Mouse (Mus musculus) cerebellum, postnatal 10 days (tissue): ENCODE measurements around the gene Fam89b.

Experiments
- DNase-seq, 2 experiments: peaks; one replicate each; pipeline ENCODE4 v3.0.0; 2021; ENCODE audit warnings: mixed read lengths in 2 of 2

Gene Fam89b

DNA sequence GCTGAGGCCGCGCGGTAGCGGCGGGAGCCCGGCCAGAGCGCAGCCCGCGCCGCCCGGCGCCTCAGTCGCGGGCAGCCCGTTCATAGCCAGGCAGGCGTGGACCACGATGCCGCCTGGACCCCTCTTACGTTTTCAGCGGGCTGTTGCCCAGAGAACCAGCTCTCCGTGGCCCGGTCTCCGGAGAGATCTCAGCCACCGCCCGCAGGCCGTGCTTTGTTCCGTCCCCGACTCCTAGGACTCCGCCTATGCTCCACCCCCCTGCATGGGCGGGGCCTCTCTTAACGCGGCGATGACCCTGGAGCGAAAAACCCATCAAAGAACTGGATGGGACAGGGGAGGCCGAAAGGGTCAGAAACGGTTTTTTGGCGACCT is at the start of gene Fam89b:
TSS of gene Fam89b (minus strand) at position 210 of the 372 bp plus-strand sequence.
- peak; percentile 93 to 96 for DNase-seq

DNA sequence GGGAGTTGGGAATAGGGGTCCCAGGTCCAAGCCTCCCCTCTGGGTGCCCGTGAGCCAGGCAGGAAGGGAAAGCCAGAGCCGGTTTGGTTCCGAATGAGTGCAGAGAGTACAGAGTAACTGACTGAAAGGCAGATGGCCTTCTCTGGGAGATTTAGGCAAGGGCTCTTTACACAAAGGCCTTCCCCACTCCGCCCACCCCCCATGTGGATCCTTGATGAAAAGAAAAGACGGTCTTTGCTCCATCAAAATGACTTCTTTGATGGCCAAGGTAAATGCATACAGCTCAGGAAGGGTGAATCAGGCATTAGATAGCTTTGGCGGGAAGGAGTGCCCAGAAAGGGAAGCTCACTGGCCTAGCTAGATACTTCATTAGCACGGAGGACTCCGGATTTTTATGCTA is 48.9 kb upstream of the Fam89b start:
- DNase-seq, result no peak

DNA sequence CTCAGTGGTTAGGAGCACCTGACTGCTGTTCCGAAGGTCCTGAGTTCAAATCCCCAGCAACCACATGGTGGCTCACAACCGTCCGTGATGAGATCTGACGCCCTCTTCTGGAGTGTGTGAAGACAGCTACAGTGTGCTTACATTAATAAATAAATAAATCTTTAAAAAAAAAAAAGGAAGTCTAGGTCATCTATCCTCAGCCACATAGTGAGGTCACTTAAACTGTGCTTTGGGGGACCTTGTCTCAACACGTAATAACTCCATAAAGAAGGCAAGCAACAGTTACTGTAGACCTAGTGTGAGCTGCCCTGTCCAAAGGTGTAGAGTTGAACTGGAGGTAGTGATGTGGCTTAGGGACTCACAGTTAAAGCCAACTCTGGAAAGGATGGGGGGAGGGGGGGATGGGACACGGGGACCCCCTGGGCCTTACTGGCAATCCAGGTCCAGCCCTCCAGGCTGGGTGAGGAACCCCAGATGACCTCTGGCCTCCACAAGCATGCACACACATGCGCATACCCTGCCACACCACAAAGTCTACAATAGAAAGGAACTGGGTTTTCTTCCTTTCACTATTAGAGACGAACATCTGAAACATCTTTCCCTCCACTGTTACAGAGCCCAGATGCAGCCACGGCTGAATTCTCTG is 48.1 kb upstream of the Fam89b start:
- DNase-seq, result no peak

DNA sequence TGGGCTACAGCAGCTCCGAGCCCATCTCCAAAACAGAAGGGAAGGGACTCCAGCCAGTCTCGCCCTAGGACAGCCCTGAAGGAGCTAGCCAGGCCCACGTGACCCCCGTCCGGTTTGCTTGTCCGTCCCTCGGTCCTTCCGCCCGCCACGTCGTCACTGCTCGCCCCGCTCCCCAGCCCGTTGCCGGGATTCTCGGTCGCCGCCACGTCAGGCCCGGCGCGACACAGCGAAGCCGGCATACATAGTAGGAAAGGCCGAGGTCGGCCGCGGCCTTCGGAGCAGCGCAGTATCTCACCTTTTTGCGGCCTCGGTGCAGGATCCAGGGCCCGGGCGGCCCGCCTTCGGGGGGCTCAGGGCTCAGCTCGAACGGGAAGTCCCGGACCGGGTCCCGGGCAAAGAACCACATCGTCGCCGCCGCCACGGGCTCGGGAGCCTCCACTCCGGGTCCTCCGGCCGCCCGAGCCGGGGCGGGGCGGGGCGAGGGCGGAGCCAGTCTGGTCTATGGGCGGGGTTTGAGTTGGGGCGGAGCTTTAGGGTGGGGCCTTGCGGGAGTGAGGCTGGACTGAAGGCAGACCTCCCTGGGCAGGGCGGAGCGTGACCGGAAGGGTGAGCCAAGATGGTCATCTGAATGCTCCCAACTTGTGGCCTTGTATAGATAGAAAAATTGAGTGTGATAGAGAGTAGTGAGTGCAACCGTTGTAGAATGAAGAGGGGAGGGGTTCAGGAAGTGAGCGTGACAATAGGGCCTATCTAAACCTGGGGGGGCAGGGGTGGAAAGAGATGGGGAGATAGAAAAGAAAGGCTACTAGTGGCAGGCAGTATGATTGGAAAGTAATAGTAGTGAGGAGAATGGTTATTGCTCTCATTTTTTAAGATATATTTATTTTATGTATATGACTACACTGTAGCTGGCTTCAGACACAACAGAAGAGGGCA is 41.7 kb upstream of the Fam89b start, which contains the start of gene Scyl1:
TSS of gene Scyl1 (minus strand) at position 495 of the 936 bp plus-strand sequence.
- peak; percentile 98 to 99 for DNase-seq

DNA sequence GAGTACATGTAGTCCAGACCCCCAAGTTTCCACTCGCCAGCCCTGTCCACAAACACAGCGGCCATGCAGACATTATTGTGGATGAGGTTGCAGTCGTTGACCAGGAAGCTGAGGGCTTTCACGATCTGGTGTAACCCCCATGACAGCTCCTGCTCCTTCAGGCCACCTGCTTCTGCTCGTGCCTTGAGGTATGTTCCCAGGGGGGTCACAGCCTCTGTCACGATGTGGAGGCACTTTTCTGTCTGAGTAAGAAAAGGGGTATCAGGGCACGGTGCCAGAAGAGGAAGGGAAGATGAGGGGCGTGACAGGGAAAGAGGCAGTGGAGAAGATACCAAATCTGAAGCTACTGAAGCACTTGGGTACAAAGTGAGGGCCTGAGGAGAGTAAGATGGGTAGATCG is 40.9 kb upstream of the Fam89b start:
- DNase-seq, result peak; percentile 56 to 58

DNA sequence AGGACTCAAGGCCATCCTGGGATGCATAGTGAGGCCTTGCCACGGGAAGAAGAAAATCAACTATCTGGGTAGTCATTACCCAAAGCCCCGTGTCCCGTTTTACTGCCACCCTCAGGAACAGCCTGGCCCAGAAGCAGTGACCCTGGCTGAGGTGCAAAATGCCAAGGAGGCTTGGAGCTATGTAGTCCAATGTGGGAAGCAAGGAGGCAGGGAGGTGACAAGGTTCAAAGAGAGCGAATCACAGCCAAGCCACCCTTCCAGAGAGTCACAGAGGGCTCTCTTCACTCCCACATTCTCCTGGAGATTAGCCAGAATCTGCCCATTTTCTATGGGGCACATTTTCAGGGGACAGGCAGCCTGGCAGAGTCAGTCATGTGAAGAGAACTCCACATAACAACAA is 37.8 kb upstream of the Fam89b start:
- no peak for DNase-seq

DNA sequence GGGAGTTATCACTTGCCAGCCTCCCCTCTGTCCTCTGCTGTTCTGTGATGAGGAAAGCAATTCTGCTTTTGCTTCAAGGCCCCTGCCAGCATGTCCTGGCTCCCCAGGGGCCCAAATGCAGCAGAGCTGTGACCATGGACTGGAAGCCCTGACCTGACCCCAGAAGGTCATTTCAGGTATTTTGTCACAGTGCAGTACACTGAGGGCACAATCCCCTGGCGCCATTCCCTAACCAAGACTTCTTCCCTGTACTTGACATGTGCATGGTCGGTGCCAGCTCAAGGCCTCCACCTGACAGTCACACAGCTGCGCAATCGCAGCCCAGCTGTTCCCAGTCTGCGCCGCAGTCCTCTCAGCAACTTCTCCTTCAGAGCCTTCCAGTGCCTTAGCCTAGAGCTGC is 33.7 kb upstream of the Fam89b start:
- peak in 1 of 2 experiments; percentile 12 for DNase-seq

DNA sequence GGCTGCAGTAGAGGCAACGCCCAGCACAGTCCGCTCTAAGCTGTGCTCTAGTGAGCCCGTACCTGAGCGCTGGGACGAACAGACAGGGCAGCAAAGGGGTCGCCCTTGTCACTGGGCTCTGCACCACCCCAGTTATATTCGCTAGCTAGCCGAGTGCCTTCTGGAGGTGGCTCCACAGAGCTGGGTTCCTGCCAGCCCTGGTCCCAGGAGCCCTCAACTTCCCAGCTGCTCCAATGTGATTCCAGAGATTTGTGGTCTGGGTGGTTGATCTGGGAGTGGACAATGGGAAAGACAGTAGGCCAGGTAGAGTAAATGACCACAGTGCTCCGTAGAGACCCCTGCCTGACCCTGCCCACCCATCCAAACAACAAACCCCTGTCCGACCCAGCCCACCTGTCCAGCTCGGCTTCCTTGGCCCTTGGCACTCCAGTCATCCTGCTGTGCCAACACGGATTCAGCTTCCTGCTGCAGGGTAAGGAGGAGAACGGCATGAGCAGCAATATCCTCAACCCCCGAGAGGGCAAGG is 29.5 kb upstream of the Fam89b start:
- peak; percentile 68 to 73 for DNase-seq

DNA sequence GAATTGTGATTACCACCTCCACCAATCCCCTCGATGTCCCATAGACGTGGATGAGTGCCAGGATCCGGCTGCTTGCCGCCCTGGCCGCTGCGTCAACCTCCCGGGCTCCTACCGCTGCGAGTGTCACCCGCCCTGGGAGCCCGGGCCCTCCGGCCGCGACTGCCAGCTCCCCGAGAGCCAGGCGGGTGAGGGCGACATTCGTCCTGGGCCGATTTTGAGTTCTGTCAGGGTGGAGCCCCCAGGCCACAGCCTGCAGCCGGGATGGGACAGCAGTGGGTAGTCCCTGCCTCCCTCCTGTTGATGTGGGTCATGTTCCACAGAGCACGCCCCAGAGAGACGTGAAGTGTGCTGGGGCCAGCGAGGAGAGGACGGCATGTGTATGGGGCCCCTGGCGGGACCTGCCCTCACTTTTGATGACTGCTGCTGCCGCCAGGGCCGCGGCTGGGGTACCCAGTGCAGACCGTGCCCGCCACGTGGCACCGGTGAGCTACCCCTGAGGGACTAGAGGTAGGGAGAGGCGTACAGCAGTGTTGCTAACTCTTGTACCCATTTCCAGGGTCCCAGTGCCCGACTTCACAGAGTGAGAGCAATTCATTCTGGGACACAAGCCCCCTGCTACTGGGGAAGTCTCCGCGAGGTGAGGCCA is 27.7 kb upstream of the Fam89b start:
- peak; percentile 49 to 56 for DNase-seq

DNA sequence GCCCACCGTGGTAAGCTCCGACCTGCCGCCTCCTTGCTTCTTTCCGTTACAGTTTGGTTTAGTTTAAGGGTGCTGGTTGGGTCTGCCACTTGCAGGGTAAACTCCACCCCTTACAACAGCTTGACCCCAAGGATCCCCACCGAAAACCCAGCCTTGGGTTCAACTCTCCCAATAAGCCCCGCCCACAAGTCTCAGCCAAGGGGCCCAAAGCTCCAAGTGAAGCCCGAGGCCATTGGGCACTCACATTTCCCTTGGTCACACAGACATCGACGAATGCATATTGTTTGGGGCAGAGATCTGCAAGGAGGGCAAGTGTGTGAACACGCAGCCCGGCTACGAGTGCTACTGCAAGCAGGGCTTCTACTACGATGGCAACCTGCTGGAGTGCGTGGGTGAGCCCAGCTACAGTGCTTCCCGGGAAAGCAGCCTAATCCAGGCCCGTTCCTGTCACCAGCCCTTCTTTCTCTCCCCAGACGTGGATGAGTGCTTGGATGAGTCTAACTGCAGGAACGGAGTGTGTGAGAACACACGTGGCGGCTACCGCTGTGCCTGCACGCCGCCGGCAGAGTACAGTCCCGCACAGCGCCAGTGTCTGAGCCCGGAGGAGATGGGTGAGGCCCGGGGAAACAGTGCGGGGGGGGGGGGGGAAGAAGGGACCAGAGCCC is 27.0 kb upstream of the Fam89b start:
- peak in 1 of 2 experiments; percentile 41 for DNase-seq

DNA sequence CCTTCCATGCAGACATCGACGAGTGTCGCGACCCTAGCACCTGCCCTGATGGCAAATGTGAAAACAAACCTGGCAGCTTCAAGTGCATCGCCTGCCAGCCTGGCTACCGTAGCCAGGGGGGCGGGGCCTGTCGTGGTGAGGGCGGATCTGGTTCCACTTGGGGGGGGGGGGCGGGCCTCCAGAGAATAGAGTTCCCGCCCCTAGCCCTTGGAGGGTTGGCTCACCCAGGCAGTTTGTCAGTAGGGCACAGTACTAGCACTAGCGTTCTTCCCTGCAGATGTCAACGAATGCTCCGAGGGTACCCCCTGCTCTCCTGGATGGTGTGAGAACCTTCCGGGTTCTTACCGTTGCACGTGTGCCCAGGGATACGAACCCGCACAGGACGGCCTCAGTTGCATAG is 22.3 kb upstream of the Fam89b start:
- DNase-seq, result peak; percentile 78 to 79

DNA sequence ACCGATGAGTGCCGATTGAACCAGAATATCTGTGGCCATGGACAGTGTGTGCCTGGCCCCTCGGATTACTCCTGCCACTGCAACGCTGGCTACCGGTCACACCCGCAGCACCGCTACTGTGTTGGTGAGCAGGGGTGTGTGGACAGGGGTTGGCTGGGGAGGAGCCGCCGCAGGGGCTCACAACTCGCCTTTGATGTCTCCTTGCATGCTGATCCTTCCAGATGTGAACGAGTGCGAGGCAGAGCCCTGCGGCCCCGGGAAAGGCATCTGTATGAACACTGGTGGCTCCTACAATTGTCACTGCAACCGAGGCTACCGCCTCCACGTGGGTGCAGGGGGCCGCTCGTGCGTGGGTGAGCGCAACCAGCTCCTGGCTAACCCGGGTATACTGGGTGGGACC is 21.5 kb upstream of the Fam89b start:
- DNase-seq, result peak in 1 of 2 experiments; percentile 12

DNA sequence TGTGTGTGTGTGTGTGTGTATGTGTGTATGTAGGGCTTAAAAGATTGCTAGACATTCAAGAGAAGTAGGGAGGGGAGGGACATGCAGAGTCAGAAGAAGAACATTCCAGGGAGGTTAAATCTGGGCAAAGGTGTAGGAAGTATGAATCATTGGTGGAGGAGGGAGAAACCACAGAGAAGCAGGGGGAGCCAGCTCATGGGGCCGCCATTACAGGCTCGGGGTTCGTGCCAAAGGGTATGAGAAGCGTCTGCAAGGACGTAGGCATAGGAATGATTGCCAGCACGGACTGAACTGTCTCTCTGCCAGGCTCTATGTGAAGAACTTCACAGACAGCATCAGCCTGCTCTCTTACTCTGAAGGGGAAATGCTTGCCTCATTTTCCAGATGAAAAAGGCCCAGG is 20.0 kb upstream of the Fam89b start:
- no peak for DNase-seq

DNA sequence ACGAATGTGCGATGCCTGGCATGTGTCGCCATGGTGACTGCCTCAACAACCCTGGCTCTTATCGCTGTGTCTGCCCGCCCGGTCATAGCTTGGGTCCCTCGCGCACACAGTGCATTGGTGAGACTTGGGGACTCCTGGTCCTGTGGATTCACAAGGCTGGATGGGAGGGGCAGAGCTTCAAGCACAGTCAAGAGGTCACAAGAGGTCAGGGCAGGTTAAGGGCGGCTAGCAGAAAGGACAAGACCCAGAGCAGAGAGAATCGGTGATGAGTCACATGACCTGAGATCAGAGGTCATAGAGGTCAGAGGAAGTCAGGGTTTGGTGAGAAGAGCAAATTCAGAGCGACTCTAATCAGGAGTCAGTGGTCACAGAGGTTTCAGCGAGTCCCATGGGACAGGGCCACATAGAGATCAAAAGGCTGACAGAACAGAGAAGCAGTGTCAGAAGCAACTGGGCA is 17.5 kb upstream of the Fam89b start:
- DNase-seq, result no peak

DNA sequence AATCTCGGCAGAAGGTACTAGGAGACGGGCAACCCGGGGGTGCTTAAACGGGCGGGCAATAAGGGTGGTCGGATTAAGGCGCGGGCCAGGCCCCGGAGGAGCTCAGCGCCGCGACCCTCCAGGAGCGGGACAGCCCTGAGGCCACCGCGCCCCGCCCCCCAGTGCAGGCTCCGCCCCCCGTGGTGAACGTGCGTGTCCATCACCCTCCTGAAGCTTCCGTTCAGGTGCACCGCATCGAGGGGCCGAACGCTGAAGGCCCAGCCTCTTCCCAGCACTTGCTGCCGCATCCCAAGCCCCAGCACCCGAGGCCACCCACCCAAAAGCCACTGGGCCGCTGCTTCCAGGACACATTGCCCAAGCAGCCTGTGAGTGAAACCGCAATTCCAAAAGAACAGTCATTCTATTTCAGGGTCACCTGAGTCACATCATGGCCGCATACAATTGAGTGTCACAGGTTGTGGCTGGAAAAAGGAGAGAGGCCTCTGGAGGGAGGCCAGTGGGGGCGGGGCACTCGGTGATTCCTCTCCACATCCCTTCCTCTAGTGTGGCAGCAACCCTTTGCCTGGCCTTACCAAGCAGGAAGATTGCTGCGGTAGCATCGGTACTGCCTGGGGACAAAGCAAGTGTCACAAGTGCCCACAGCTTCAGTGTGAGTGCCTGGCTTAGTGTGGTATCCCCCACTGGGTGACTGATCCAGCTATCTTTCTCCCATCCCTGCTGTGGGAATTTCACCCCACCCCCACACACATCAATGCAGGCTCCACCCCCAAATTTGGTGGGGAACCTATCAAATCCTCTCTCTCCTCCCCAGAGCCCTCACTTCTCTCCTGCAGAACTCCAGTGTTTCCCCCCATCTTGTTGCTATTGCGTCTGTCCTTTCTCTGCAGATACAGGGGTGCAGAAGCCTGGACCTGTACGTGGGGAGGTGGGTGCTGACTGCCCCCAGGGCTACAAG is 16.6 kb upstream of the Fam89b start:
- peak in 1 of 2 experiments; percentile 63 for DNase-seq

DNA sequence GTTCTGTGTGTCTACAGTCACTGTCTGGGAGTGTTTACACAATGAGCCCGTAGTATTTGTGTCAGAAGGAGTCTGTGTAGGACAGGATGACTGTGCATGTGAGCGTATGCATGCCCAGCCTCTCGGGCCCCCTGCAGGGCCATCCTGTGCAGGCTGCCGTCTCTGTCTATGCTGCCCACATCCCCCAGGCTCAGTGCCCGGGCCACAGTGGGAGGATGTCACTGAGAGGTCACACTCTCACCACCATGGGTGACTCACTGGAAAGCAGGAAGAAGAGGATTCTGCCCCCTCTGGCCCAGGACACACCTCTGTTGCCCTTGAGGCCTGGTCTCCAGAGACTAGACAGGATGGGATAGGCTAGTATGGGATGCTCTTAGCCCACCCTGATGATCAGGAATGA is 14.1 kb upstream of the Fam89b start:
- peak; percentile 77 to 79 for DNase-seq

DNA sequence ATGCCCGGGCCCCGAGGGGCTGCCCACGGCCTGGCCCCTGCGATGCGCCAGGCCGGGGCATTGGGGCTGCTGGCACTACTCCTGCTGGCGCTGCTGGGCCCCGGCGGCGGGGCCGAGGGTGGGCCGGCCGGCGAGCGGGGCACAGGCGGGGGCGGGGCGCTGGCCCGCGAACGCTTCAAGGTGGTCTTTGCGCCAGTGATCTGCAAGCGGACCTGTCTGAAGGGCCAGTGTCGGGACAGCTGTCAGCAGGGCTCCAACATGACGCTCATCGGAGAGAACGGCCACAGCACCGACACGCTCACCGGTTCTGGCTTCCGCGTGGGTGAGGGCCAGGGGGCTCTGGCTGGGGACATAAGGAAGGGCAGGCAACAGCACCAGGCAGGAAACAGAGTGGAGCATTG is 12.8 kb upstream of the Fam89b start:
- DNase-seq, result no peak

DNA sequence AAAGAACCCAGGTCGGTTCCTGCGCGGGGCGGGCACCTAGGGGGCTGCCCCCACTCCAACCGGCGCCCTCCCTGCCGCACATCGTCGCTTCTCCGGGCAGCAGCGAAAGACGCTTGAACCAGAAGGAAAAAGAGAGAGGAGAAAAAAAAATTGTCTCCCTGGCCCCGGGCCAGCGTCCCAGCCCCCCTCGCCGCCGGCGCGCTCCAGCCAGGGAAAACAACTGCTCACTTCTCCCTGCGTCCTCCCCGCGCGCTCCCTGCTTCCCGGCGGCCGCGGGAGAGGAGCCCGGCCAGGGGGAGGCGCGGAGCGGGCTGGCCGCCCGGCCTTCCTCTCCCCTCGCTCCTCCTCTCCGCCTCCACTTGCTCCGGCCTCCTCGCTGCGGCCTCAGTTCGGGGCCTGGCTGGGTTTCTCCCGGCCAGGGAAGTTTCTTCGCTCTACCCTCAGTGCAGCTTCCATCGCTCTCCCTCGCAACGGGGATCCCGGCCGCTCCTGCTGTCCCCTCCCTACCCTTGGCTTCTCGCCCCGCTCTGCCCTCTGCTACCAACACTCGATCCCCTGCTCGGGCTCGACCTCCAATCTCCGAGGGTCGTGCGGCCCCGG is 12.3 kb upstream of the Fam89b start:
- peak; percentile 89 to 90 for DNase-seq

DNA sequence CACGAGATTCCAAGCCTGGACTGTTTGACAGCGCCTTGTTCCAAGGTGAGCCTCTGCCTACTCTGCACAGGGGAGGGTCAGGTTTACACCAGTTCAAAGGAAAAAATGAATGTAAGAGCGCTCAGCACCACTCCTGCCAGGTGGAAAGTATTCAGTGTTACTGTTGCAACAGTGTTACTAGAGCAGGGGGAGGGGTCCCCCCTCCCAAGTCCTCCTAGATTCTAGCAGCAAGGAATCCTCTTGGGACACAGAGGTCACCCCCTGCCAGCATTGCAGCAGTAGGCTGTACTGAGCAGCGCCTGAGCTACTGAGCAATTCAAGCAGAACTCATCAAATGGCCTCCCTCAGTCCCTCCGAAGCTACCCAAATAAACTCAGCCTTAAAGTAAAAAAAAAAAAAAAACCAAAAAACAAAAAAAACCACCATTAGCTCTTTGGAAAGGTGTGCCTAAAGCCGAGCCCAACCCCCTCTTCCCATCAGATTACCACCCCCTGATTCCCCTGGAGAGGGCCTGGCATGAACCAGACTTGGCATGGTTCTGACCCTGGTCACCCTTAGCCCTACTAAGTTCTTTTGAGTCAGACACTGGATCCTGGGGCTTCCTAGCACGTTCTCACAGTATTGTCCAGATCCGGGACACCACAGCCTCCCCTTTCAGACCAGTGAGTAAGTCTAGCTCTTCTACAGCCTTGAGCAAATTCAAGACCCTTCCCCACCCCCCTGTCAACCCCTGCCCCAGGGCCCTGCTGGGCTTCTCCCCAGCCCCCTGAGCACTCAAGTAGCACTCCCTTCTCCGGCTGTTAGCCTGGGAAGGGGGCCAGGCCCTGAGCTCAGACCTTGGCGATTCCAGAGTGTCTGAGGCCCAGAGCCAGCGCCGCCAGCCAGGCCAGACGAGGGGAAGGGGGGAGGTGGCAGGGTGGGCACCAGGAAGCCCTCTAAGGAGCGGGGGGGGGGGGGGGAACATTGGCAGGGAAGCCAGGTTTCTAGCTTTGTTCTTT is 11.2 kb upstream of the Fam89b start, which contains the start of gene Ltbp3:
TSS of gene Ltbp3 (plus strand) at position 585 of the 998 bp plus-strand sequence.
- peak; percentile 96 to 97 for DNase-seq
